Mouse (Mus musculus) gastrocnemius, adult 2 months (tissue): ENCODE results near the gene Rasgrp3. TPM values are rescaled to one million over a fixed set of nuclear protein-coding genes. Genes with fewer than 3 reads are reported as not detected.

ENCODE experiments used
- DNase-seq: peaks from one replicate; pipeline ENCODE4 v3.0.0; 2022
- H3K27ac ChIP-seq: fragments of 200-600 bp; 2 replicates; pipeline ENCODE4 v1.8.1; 2022; ENCODE audit warnings: mild to moderate bottlenecking
- H3K4me3 ChIP-seq: fragments of 200-600 bp; 2 replicates; pipeline ENCODE4 v1.8.1; 2022; ENCODE audit warnings: mild to moderate bottlenecking, moderate library complexity
- CTCF ChIP-seq: fragments of 200-600 bp; IDR thresholded peaks from 2 replicates; pipeline ENCODE4 v1.8.1; 2022; ENCODE audit warnings: antibody characterized with exemption, mild to moderate bottlenecking, moderate library complexity
- intact Hi-C: fragments of 180-260 bp; cut with DNase I; formaldehyde crosslinking; loops from one replicate; pipeline ENCODE4 v1.15.1; 2025
- total RNA-seq, 2 experiments: library from RNA; stranded (reverse); gene quantifications; 2 replicates each; pipeline ENCODE4 v1.2.3; 2021

The Rasgrp3 gene
- total RNA-seq, 2 experiments from 2014 or later = 31.2 to 52.3 TPM

- Histone ChIP-seq H3K4me3 (peak overlapping the region; percentile 69), H3K27ac (peak overlapping the region; percentile 96)
- peak; percentile 36 for DNase-seq
- no peak for TF ChIP-seq CTCF
- intact Hi-C loops = no loop called here
Measured at GRCm38 (mm10) chr17:75464331-75464982, 28.8 kb downstream of the Rasgrp3 start.

- Histone ChIP-seq H3K27ac (peak overlapping the region; percentile 96), H3K4me3 (peak overlapping the region; percentile 69)
- intact Hi-C loops = no loop called here
- no peak for TF ChIP-seq CTCF
- DNase-seq = peak; percentile 96
Measured at GRCm38 (mm10) chr17:75464983-75465634, 29.4 kb downstream of the Rasgrp3 start.

- DNase-seq = no peak
- Histone ChIP-seq H3K4me3 (peak overlapping the region; percentile 69), H3K27ac (peak overlapping the region; percentile 96)
- intact Hi-C loops = no loop called here
- no peak for TF ChIP-seq CTCF
Measured at GRCm38 (mm10) chr17:75465635-75465997, 29.9 kb downstream of the Rasgrp3 start.

- Histone ChIP-seq H3K4me3 (no peak overlapping the region), H3K27ac (no peak overlapping the region)
- no peak for TF ChIP-seq CTCF
- intact Hi-C loops = no loop called here
- no peak for DNase-seq
Measured at GRCm38 (mm10) chr17:75466948-75467347, 31.3 kb downstream of the Rasgrp3 start.

- no peak overlapping the region for H3K4me3 ChIP-seq
- no peak for TF ChIP-seq CTCF
- intact Hi-C loops = no loop called here
- no peak for DNase-seq
- no peak overlapping the region for H3K27ac ChIP-seq
Measured at GRCm38 (mm10) chr17:75467526-75467925, 31.8 kb downstream of the Rasgrp3 start.

- TF ChIP-seq CTCF = no peak
- intact Hi-C loops = no loop called here
- H3K4me3 ChIP-seq = no peak overlapping the region
- DNase-seq = no peak
- H3K27ac ChIP-seq = no peak overlapping the region
Measured at GRCm38 (mm10) chr17:75468479-75469114, 32.9 kb downstream of the Rasgrp3 start.

GRCm38 (mm10) chr17:75470325-75470724 lies 34.6 kb downstream of the Rasgrp3 start:
- intact Hi-C loops = no loop called here
- no peak for TF ChIP-seq CTCF
- no peak for DNase-seq

GRCm38 (mm10) chr17:75470885-75471610 lies 35.4 kb downstream of the Rasgrp3 start:
- TF ChIP-seq CTCF = no peak
- peak overlapping the region; percentile 8; the same call in 1 of the 2 replicates for H3K27ac ChIP-seq
- DNase-seq = no peak
- H3K4me3 ChIP-seq = no peak overlapping the region
- intact Hi-C loops = no loop called here

More at GRCm38 (mm10) chr17:75470325-75470724, 34.6 kb downstream of the Rasgrp3 start:
- H3K4me3 ChIP-seq = no peak overlapping the region
- H3K27ac ChIP-seq = no peak overlapping the region

- intact Hi-C loops = no loop called here
- no peak for TF ChIP-seq CTCF
- peak overlapping the region; percentile 18; the same call in 1 of the 2 replicates for H3K4me3 ChIP-seq
- DNase-seq = no peak
- H3K27ac ChIP-seq = peak overlapping the region; percentile 75
Measured at GRCm38 (mm10) chr17:75471644-75472253, 36.1 kb downstream of the Rasgrp3 start.

GRCm38 (mm10) chr17:75472379-75472778 lies 36.7 kb downstream of the Rasgrp3 start:
- peak overlapping the region; percentile 18; the same call in 1 of the 2 replicates for H3K4me3 ChIP-seq
- TF ChIP-seq CTCF = no peak
- intact Hi-C loops = no loop called here
- peak; percentile 57 for DNase-seq
- H3K27ac ChIP-seq = peak overlapping the region; percentile 75

- H3K27ac ChIP-seq = no peak overlapping the region
- DNase-seq = no peak
- intact Hi-C loops = no loop called here
- TF ChIP-seq CTCF = no peak
- H3K4me3 ChIP-seq = no peak overlapping the region
Measured at GRCm38 (mm10) chr17:75475985-75476384, 40.3 kb downstream of the Rasgrp3 start.

- Histone ChIP-seq H3K27ac (no peak overlapping the region), H3K4me3 (no peak overlapping the region)
- TF ChIP-seq CTCF = no peak
- no peak for DNase-seq
- intact Hi-C loops = no loop called here
Measured at GRCm38 (mm10) chr17:75476736-75477416, 41.2 kb downstream of the Rasgrp3 start.
